Mouse (Mus musculus) neural tube, embryonic 15.5 days (tissue): Measurements from ENCODE around the gene Cdh1. TPM values are rescaled to one million over a fixed set of nuclear protein-coding genes. Genes with fewer than 3 reads are reported as not detected.
"Not testable (repeated sequence)": the region's sequence is repeated elsewhere in the genome, so short reads cannot be mapped to it uniquely, and the experiment has no call there.

Experiments
- ATAC-seq: fragments of 200-750 bp; cut with Nextera tagmentation; 2 replicates; pipeline ENCODE4 v1.8.0; 2017; ENCODE audit warnings: mild to moderate bottlenecking, moderate TSS enrichment, moderate library complexity; ENCODE audit not compliant: low FRiP score
- H3K27ac ChIP-seq: fragments of 300-500 bp; sonication (generic); replicated peaks from 2 replicates; pipeline ENCODE4 v1.5.1; 2015; ENCODE audit warnings: mild to moderate bottlenecking, inconsistent platforms
- H3K27me3 ChIP-seq: fragments of 300-500 bp; sonication (generic); replicated peaks from 2 replicates; pipeline ENCODE4 v1.6.1; 2015; ENCODE audit warnings: inconsistent platforms
- H3K36me3 ChIP-seq: fragments of 300-500 bp; sonication (generic); 2 replicates; pipeline ENCODE4 v1.6.1; 2015; ENCODE audit warnings: inconsistent platforms
- H3K4me1 ChIP-seq: fragments of 300-500 bp; sonication (generic); 2 replicates; pipeline ENCODE4 v1.6.1; 2015; ENCODE audit warnings: inconsistent platforms
- H3K4me2 ChIP-seq: fragments of 300-500 bp; sonication (generic); 2 replicates; pipeline ENCODE4 v1.6.1; 2015; ENCODE audit warnings: inconsistent platforms, mild to moderate bottlenecking, moderate library complexity
- H3K4me3 ChIP-seq: fragments of 300-500 bp; sonication (generic); replicated peaks from 2 replicates; pipeline ENCODE4 v1.5.1; 2015; ENCODE audit warnings: mild to moderate bottlenecking, inconsistent platforms
- H3K9ac ChIP-seq: fragments of 300-500 bp; sonication (generic); replicated peaks from 2 replicates; pipeline ENCODE4 v1.6.1; 2015; ENCODE audit warnings: mild to moderate bottlenecking, inconsistent platforms
- H3K9me3 ChIP-seq: fragments of 300-500 bp; sonication (generic); replicated peaks from 2 replicates; pipeline ENCODE4 v1.6.1; 2016; ENCODE audit warnings: inconsistent platforms
- WGBS: fragments of 180-500 bp; shearing (Covaris S2); methylation state at CpG from one replicate; pipeline ENCODE4 v1.1.7; 2015; ENCODE audit warnings: mixed read lengths; 5-methylcytosine and 5-hydroxymethylcytosine counted together
- polyA plus RNA-seq: library from polyadenylated mRNA; unstranded; fragments of >200 nt; fragmentation: Nextera tagmentation; extraction: Ambion mirVana; gene quantifications from 2 replicates; pipeline ENCODE4 v1.2.1, GENCODE M21; 2015

The Cdh1 gene
- polyA plus RNA-seq, 1 experiment from 2014 or later = 1.9 TPM

DNA sequence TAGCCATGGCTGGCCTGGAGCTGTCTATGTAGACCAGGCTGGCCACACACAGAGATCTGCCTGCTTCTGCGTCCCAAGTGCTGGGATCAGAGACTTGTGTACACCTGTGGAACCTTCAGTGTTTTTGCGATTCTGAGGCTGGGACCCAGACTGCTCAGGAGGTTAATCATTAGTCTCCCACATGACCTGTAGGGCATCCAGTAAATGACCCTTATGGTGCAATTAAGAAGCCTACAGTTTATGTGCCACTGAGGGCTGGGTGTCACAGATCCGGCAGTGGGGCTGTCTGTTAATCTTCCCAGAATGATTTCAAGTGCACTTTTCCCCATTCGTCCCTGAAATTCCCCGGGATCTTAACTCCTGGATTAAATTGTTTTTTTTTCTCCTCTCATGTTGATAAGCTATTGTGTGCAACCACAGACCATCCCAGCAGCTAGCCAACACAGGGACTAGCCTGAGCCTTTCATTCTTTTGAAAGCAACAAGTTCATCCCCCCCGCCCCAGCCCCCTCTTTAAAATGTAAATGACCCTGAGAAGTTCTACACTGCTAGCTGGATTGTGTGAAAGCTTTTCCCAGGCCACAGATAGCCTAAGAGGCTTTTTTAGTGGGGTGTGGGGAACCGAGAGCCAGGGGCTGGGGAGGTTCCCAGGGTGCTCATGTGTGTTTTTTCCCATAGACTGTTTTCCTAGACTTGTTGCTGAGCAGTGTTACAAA lies 3.7 kb upstream of the Cdh1 start:
- H3K27me3 ChIP-seq = peaks cover 32% of the 10 kb centered on the region
- no peak overlapping the region for H3K4me3 ChIP-seq
- H3K4me1 ChIP-seq = peaks cover 20% of the 10 kb centered on the region
- H3K9me3 ChIP-seq = no peaks in the 10 kb centered on the region
- ATAC-seq = no peak
- no peak overlapping the region for H3K4me2 ChIP-seq
- no peak overlapping the region for H3K9ac ChIP-seq
- H3K27ac ChIP-seq = no peak overlapping the region
- no peaks in the 10 kb centered on the region for H3K36me3 ChIP-seq
- WGBS = 24% methylated on average over 7 of the region's 7 CpGs

DNA sequence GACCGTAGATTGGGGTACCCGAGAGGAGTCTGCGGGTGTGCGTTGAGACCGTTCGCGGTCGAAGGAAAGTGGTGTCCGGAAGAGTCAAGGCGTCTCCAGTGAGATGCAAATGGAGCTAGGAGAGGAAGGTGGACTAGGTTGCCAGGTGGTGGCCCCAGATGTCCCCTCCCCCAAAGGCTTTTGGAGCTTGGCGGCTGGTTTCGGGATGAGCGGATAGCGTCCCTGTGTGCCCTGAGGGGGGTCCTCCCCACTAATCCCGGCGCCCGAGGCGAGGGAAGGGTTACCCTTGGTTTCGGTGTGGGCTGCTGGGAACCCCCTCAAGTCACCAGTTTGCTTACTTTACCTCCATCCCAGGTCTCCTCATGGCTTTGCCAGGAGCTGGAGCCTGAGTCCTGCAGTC lies 782 bp downstream of the Cdh1 start:
- H3K9ac ChIP-seq = 0 out of 2 replicates have a peak overlapping the region, but pooled peaks have one; percentile 29
- ATAC-seq = no peak
- under 1% methylated on average over 19 of the region's 19 CpGs for WGBS

DNA sequence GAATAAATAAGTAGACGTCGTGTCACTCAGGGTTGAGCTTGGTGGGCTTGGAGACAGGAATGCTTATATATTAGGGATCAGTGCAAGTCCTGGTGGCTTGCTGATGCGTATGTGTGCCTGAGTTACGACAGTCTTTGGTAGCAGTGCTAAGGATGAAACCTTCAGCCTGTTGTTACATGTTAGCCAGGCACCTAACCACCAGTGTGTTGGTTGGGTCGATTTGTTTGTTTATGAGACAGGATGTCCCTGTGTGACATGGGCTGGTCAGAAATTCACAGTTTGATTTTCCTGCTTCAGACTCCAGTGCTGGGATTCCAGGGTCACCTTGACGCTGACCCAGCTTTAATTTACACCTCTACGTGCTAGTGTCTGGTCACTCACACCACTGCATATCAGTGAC lies 2.5 kb downstream of the Cdh1 start:
- WGBS = 78% methylated on average over 7 of the region's 7 CpGs
- Histone ChIP-seq H3K27ac (no peak overlapping the region), H3K9ac (no peak overlapping the region), H3K4me2 (no peak overlapping the region), H3K27me3 (peaks cover 57% of the 10 kb centered on the region), H3K36me3 (no peaks in the 10 kb centered on the region), H3K4me3 (no peak overlapping the region), H3K4me1 (peaks cover 21% of the 10 kb centered on the region), H3K9me3 (no peaks in the 10 kb centered on the region)
- no peak for ATAC-seq

More for the DNA sequence above, 782 bp downstream of the Cdh1 start:
- Histone ChIP-seq H3K27ac (no peak overlapping the region), H3K4me3 (peak overlapping the region; percentile 44), H3K36me3 (no peaks in the 10 kb centered on the region), H3K9me3 (no peaks in the 10 kb centered on the region), H3K4me1 (peaks cover 21% of the 10 kb centered on the region), H3K4me2 (peak overlapping the region; percentile 80), H3K27me3 (peaks cover 57% of the 10 kb centered on the region)

DNA sequence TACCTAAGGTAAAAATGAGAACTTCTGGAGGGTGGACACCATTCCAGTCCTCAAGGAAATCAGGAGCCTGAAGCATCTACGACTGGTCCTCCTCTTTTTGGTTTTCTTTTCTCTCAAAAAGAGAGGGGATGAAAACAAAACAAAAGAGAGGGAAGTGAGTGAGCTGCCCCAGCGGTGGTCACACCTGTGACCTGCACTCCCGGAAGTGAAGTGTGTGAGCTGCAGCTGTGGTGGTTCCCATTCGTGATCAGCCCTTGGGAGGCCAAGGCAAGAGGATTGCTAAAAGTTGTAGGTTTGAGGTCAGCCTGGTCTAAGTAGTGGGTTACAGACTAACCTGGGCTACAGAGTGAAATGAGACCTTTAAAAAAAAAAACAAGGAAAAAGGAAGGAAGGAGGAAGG lies 3.0 kb downstream of the Cdh1 start:
- WGBS = 52% methylated on average over 4 of the region's 4 CpGs
- no peak for ATAC-seq
- Histone ChIP-seq H3K9me3 (no peaks in the 10 kb centered on the region), H3K4me2 (no peak overlapping the region), H3K27me3 (peaks cover 57% of the 10 kb centered on the region), H3K4me3 (no peak overlapping the region), H3K9ac (no peak overlapping the region), H3K36me3 (no peaks in the 10 kb centered on the region), H3K4me1 (peaks cover 21% of the 10 kb centered on the region), H3K27ac (no peak overlapping the region)

DNA sequence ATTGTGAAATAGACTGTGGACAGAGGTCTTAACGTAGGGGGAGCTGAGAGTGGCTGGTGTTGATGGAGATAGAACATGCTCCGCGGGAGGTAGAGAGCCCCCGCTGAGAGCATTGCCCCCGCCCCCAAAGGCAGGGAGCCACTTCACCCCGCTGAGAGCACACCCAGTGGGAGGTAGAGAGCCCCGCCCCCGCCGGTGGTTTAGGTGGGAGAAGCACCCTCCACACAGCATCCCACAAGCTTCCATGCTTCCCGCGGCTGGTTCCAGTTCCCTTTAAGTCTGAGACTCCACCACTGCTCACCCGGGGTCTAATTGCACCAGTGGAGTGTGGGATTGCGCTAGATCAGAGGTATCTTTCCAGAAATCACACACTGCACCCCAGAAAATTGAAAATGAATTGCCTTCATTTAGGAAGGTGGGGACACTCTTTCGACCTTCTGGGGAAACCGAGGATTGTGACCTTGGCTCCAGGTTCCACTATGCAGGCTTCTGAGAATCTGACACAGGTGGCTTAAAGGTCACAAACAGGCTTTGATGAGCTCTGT lies 3.5 kb downstream of the Cdh1 start:
- WGBS = 44% methylated on average over 15 of the region's 15 CpGs
- H3K27me3 ChIP-seq = peaks cover 52% of the 10 kb centered on the region

DNA sequence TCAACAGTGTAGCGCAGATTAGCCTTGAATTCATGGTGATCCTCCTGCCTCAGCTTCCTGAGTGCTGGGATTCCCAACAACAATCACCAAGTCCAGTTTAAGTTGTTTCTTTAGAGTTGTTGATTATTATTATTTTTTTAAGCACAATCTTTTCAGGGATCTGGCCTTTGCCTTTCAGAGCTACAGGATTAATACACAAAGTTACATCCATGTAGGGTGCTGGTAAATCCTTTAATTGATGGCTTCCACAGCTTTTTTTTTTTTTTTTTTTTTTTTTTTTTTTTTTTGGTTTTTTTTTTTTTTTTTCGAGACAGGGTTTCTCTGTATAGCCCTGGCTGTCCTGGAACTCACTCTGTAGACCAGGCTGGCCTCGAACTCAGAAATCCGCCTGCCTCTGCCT lies 4.6 kb downstream of the Cdh1 start:
- peaks cover 18% of the 10 kb centered on the region for H3K4me1 ChIP-seq

More for the DNA sequence above, 3.5 kb downstream of the Cdh1 start:
- H3K36me3 ChIP-seq = no peaks in the 10 kb centered on the region
- no peaks in the 10 kb centered on the region for H3K9me3 ChIP-seq
- ATAC-seq = no peak
- H3K27ac ChIP-seq = no peak overlapping the region
- no peak overlapping the region for H3K4me2 ChIP-seq
- H3K4me3 ChIP-seq = no peak overlapping the region
- H3K4me1 ChIP-seq = peaks cover 21% of the 10 kb centered on the region
- H3K9ac ChIP-seq = no peak overlapping the region

DNA sequence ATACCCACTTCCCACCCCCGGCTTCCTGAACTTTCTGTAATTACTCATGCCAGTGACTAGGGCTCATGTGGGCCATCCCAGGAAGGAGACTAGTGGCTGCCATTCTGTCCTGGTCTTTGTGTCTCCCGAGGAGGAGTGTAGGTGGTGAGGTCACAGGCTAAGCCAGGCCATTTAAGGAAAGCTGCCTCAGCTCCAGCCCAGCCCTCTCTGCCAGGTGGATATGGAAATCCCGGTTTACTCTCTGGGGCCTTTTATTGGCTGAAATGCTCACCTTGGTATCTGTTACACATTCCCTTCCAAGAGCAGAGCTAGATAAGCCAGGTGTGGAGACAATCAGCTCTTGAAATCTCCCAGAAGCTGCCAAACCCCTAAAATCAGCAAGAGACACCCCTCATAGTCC lies 5.3 kb downstream of the Cdh1 start:
- Histone ChIP-seq H3K9me3 (no peaks in the 10 kb centered on the region), H3K27me3 (peaks cover 35% of the 10 kb centered on the region), H3K4me3 (no peak overlapping the region), H3K9ac (no peak overlapping the region), H3K27ac (no peak overlapping the region), H3K4me1 (peaks cover 11% of the 10 kb centered on the region), H3K36me3 (no peaks in the 10 kb centered on the region), H3K4me2 (no peak overlapping the region)
- 71% methylated on average over 3 of the region's 3 CpGs for WGBS
- ATAC-seq = no peak

More for the DNA sequence above, 4.6 kb downstream of the Cdh1 start:
- H3K27ac ChIP-seq, H3K9ac ChIP-seq, H3K9me3 ChIP-seq, ATAC-seq, H3K4me3 ChIP-seq, H3K36me3 ChIP-seq, H3K4me2 ChIP-seq: not testable (repeated sequence)
- WGBS = 95% methylated on average over 4 of the region's 4 CpGs
- peaks cover 41% of the 10 kb centered on the region for H3K27me3 ChIP-seq

DNA sequence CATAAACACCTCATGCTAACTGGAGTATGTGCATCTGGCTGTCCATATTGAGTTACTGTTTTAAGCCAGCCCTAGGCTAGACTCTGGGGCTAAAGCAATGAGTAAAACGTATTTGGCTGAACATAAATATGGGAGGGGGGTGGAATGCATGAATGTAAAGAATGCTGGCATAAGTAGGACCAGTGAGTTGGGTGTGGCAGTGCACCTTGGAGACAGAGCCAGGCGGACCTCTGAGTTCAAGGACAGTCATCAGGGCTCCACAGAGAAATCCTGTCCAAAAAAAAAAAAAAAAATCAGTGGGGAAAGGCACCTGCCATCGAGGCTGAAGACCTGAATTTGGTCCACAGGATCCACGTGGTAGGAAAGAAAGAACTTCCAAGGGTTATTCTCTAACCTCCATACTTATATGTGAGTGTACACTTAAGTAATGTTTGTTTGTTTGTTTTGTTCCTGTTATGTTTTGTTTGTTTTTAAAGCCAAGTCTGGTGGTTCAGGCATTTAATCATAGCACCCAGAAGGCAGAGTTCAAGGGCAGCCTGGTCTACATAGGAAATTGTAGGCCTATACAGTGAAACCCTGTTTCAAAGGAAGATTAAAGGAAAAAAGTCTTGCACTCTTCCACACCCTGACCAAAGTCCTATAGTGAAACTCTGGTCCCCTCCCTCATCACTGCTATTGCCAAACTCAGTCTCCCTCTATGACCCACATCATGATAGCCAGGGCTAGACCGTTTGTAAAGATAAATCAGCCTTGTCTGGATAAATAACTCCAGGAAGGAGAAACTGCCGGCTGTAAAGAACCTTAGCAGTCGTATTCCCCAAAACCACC lies 6.1 kb downstream of the Cdh1 start:
- H3K4me1 ChIP-seq = peaks cover 3% of the 10 kb centered on the region; the same call in 1 of the 2 replicates
- WGBS = 73% methylated on average over 7 of the region's 7 CpGs
- H3K9me3 ChIP-seq = no peaks in the 10 kb centered on the region
- H3K27ac ChIP-seq = no peak overlapping the region
- H3K36me3 ChIP-seq = no peaks in the 10 kb centered on the region
- H3K4me3 ChIP-seq = no peak overlapping the region
- peaks cover 26% of the 10 kb centered on the region for H3K27me3 ChIP-seq
- H3K9ac ChIP-seq = no peak overlapping the region
- ATAC-seq = no peak
- H3K4me2 ChIP-seq = no peak overlapping the region

DNA sequence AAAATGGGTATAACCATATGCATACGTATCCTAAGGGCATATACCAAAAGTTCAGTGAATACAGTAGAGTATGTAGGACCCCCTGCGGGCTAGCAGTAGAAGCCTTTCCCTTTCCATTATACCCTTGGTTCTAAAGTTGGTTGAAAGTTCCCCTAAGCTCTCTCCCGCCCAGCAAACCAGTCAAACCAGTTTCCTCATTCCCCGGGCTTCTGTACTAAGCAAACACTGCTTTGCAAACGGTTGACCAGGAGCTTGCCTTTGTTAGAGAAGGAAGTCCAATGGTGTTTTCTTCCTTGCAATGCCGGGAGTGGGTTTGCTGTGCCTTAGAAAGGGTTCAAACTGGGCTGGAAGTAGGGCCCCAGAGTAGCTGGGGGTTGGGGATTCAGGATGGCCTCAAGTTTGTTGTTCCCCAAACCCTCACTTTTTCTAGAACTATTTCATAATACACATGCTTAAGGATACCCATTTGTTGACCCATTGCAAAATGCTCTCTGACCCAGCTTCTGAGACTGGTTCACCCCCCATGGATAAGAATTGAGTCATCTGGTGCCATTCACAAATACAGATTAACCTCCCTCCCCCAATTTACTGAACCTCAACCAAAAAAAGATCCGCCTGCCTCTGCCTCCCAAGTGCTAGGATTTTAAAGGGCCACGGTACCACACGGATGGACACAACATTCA lies 7.9 kb downstream of the Cdh1 start:
- Histone ChIP-seq H3K4me2 (no peak overlapping the region), H3K36me3 (no peaks in the 10 kb centered on the region), H3K27ac (no peak overlapping the region), H3K27me3 (peaks cover 10% of the 10 kb centered on the region), H3K4me3 (no peak overlapping the region), H3K9ac (no peak overlapping the region), H3K9me3 (no peaks in the 10 kb centered on the region), H3K4me1 (no peaks in the 10 kb centered on the region)
- 70% methylated on average over 9 of the region's 9 CpGs for WGBS
- ATAC-seq = no peak

DNA sequence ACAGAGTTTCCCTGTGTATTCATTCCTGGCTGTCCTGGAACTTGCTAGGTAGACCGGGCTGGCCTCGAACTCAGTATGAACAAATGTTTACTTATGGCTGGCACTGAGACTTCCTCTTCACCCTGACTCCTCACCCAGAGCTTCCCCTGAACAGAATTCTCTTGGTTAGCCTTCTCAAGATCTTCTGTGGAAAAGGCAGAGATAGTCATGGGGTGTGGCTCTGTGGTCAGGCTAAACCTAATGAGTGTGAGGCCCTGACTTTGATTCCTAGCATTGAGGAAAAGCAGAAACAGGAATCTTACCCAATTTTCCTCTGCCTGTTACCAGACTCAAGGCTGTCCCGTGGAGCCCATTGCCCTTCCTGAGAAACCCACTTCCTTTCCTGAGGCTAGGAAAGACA lies 8.9 kb downstream of the Cdh1 start:
- H3K4me3 ChIP-seq = no peak overlapping the region
- peaks cover 3% of the 10 kb centered on the region; the same call in 1 of the 2 replicates for H3K27me3 ChIP-seq
- no peak overlapping the region for H3K9ac ChIP-seq
- ATAC-seq = no peak
- no peaks in the 10 kb centered on the region for H3K36me3 ChIP-seq
- 77% methylated on average over 3 of the region's 3 CpGs for WGBS
- no peak overlapping the region for H3K27ac ChIP-seq
- no peak overlapping the region for H3K4me2 ChIP-seq
- H3K9me3 ChIP-seq = no peaks in the 10 kb centered on the region
- no peaks in the 10 kb centered on the region for H3K4me1 ChIP-seq

DNA sequence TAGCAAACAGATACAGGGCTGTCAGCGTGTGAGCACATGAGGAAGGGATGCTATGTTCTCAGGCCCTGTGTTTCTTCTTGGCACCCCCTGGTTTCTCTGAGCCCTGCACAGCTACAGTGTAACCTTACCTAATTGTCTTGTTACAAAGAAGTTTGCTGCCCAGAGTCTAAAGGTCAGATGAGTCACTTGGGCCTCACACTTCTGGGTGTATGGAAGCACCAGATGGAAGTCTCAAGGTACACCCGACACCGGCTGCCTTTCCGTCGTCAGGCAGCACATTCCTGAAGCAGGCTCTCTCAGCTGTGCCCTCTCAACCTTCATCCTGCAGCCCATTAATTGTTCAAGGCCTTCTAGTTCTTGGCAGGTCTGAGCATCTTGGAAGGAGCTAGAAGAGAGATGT lies 11.6 kb downstream of the Cdh1 start:
- WGBS = 70% methylated on average over 5 of the region's 5 CpGs
- H3K27me3 ChIP-seq = no peaks in the 10 kb centered on the region
- H3K4me3 ChIP-seq = no peak overlapping the region
- no peak overlapping the region for H3K9ac ChIP-seq
- no peaks in the 10 kb centered on the region for H3K9me3 ChIP-seq
- no peak for ATAC-seq
- H3K4me2 ChIP-seq = no peak overlapping the region
- no peak overlapping the region for H3K27ac ChIP-seq
- H3K4me1 ChIP-seq = no peaks in the 10 kb centered on the region
- no peaks in the 10 kb centered on the region for H3K36me3 ChIP-seq
